Mouse (Mus musculus) embryonic facial prominence, embryonic 15.5 days (tissue): ENCODE results near the gene Plcl2. TPM values are rescaled to one million over a fixed set of nuclear protein-coding genes. Genes with fewer than 3 reads are reported as not detected.

Experiments used
- ATAC-seq: fragments of 200-750 bp; cut with Nextera tagmentation; 2 replicates; pipeline ENCODE4 v1.8.0; 2017; ENCODE audit warnings: low read depth, moderate TSS enrichment; ENCODE audit not compliant: insufficient number of reproducible peaks, low FRiP score, low TSS enrichment
- H3K27ac ChIP-seq: fragments of 300-500 bp; sonication (generic); replicated peaks from 2 replicates; pipeline ENCODE4 v1.5.1; 2015; ENCODE audit warnings: mild to moderate bottlenecking, inconsistent platforms
- H3K27me3 ChIP-seq: fragments of 300-500 bp; sonication (generic); 2 replicates; pipeline ENCODE4 v1.6.1; 2015; ENCODE audit warnings: inconsistent platforms
- H3K36me3 ChIP-seq: fragments of 300-500 bp; sonication (generic); 2 replicates; pipeline ENCODE4 v1.6.1; 2015; ENCODE audit warnings: mild to moderate bottlenecking, inconsistent platforms
- H3K4me1 ChIP-seq: fragments of 300-500 bp; sonication (generic); 2 replicates; pipeline ENCODE4 v1.6.1; 2015; ENCODE audit warnings: inconsistent platforms
- H3K4me2 ChIP-seq: fragments of 300-500 bp; sonication (generic); replicated peaks from 2 replicates; pipeline ENCODE4 v1.6.1; 2015; ENCODE audit warnings: mild to moderate bottlenecking, inconsistent platforms
- H3K4me3 ChIP-seq: fragments of 300-500 bp; sonication (generic); replicated peaks from 2 replicates; pipeline ENCODE4 v1.5.1; 2015; ENCODE audit warnings: mild to moderate bottlenecking, inconsistent platforms
- H3K9ac ChIP-seq: fragments of 300-500 bp; sonication (generic); 2 replicates; pipeline ENCODE4 v1.6.1; 2015; ENCODE audit warnings: inconsistent platforms
- H3K9me3 ChIP-seq: fragments of 300-500 bp; sonication (generic); replicated peaks from 2 replicates; pipeline ENCODE4 v1.6.1; 2016; ENCODE audit warnings: inconsistent platforms
- WGBS: fragments of 180-500 bp; shearing (Covaris S2); methylation state at CpG from one replicate; pipeline ENCODE4 v1.1.7; 2015; 5-methylcytosine and 5-hydroxymethylcytosine counted together
- polyA plus RNA-seq: library from polyadenylated mRNA; unstranded; fragments of >200 nt; fragmentation: Nextera tagmentation; extraction: Ambion mirVana; gene quantifications from 2 replicates; pipeline ENCODE4 v1.2.1, GENCODE M21; 2015

The Plcl2 gene
- polyA plus RNA-seq, 1 experiment from 2014 or later: 4.2 TPM

DNA sequence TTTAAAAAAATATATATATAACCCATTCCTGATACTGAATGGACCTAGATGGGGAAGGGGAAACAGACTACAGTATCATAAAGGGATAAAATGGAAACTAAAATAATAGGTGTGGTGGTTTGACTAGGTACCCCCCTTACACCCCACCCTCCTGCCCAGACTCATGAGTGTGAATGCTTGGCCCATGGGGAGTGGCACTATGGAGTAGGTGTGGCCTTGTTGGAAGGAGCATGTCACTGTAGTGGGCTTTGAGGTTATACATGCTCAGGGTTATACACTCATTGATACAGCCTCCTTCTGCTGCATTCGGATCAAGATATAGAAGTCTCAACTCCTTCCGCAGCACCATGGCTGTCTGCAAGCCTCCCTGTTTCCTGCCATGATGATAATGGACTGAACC lies 219.8 kb downstream of the Plcl2 start:
- Histone ChIP-seq H3K9ac (no peak overlapping the region), H3K4me3 (no peak overlapping the region), H3K36me3 (peaks cover 1% of the 10 kb centered on the region; the same call in 1 of the 2 replicates), H3K4me1 (no peaks in the 10 kb centered on the region), H3K27ac (no peak overlapping the region), H3K4me2 (no peak overlapping the region), H3K27me3 (no peaks in the 10 kb centered on the region), H3K9me3 (no peaks in the 10 kb centered on the region)
- WGBS: 89% methylated on average over 2 of the region's 2 CpGs
- ATAC-seq: no peak

DNA sequence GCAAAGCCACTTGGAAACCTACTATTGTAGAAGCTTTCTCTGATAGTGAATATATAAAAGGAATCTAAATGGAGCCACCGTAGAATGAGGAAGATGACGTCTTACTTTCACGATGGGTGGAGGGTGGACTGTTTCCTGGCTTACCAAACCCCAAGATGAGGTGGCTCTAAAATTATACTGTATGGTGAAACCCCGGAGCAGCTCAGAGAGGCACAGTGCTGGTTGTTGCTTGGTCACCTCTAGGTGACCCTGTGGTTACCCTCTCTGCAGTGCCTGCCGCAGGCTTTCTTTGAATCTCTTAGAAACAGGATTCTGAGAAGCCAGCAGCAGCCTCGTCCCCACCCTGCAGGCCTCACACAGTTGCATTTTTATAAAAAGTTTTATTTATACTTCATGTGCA lies 220.4 kb downstream of the Plcl2 start:
- no peaks in the 10 kb centered on the region for H3K27me3 ChIP-seq
- peak; percentile 58; the same call in 1 of the 2 replicates for ATAC-seq
- H3K27ac ChIP-seq: no peak overlapping the region
- no peaks in the 10 kb centered on the region for H3K9me3 ChIP-seq
- WGBS: 80% methylated on average over 6 of the region's 6 CpGs
- no peak overlapping the region for H3K4me3 ChIP-seq
- H3K9ac ChIP-seq: no peak overlapping the region
- H3K4me2 ChIP-seq: no peak overlapping the region
- peaks cover 2% of the 10 kb centered on the region; the same call in 1 of the 2 replicates for H3K36me3 ChIP-seq
- H3K4me1 ChIP-seq: no peaks in the 10 kb centered on the region

DNA sequence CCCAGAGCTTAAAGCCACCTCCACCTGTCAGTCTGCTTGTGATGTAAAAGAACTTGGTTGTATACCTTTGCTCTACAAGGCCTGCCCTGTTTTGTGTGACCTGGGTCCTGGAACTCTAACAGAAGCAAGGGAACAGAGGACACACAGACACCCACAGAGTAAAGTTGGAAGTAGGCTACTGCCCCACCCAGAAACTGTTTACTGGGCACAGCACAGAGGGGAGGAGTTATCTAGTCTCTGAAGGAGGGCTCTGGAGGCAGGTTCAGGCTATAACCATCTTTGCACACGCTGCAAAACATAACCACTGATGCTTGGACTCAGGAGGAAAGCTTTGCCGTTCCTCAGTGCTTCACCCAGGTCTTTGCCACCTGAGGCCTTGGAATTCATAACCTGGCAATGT lies 221.7 kb downstream of the Plcl2 start:
- WGBS: 79% methylated on average over 2 of the region's 2 CpGs
- H3K9ac ChIP-seq: no peak overlapping the region
- H3K4me2 ChIP-seq: no peak overlapping the region
- H3K27me3 ChIP-seq: no peaks in the 10 kb centered on the region
- H3K27ac ChIP-seq: no peak overlapping the region
- H3K9me3 ChIP-seq: no peaks in the 10 kb centered on the region
- H3K36me3 ChIP-seq: peaks cover 12% of the 10 kb centered on the region; the same call in 1 of the 2 replicates
- H3K4me3 ChIP-seq: no peak overlapping the region
- H3K4me1 ChIP-seq: peaks cover 3% of the 10 kb centered on the region; the same call in 1 of the 2 replicates
- no peak for ATAC-seq

DNA sequence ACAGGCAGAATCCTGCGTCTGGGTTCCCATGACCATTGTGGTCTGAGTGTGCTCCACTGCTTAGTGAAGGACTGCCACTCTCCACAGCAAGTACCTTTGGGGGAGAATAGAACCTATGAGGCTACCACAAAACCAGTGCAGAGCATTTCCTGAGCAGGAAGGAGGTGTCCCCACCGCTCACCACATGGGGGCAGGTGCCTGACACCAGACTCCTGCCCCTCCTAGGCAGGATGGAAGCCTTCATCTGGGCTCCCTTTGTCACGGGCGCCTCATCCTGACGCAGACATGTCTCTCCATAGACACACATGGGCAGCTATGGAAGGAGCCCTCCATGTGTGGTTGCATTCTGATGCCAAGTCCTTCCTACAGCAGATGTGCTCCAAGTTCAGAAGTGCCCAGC lies 222.7 kb downstream of the Plcl2 start:
- 85% methylated on average over 5 of the region's 5 CpGs for WGBS
- no peaks in the 10 kb centered on the region for H3K27me3 ChIP-seq

DNA sequence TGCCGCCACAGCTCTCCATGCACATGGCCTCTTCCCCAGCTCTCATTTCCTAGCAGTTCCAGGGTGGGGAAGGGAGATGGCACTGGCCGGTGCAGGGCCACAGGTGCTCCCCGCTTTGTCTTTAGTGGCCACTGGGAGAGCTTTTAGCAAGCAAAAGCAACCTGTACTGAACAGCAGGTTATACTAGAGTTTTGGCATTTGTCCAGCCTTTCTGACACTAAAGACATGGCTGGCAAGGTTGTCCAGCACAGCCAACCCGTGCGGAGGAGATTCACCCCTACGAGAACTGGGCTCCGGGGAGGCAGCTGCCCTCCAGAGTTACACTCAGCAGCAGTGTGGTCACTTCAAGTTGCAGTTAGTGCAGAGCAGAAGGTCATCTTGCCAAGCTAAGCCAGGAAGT lies 224.2 kb downstream of the Plcl2 start:
- no peak overlapping the region for H3K9ac ChIP-seq
- H3K27me3 ChIP-seq: no peaks in the 10 kb centered on the region
- H3K9me3 ChIP-seq: no peaks in the 10 kb centered on the region
- ATAC-seq: no peak
- peaks cover 10% of the 10 kb centered on the region; the same call in 1 of the 2 replicates for H3K4me1 ChIP-seq
- WGBS: 91% methylated on average over 7 of the region's 7 CpGs
- no peak overlapping the region for H3K4me2 ChIP-seq
- peaks cover 12% of the 10 kb centered on the region; the same call in 1 of the 2 replicates for H3K36me3 ChIP-seq
- H3K27ac ChIP-seq: no peak overlapping the region
- no peak overlapping the region for H3K4me3 ChIP-seq

More for the DNA sequence above, 222.7 kb downstream of the Plcl2 start:
- Histone ChIP-seq H3K27ac (no peak overlapping the region), H3K9ac (no peak overlapping the region), H3K4me1 (peaks cover 10% of the 10 kb centered on the region; the same call in 1 of the 2 replicates), H3K4me3 (no peak overlapping the region), H3K4me2 (no peak overlapping the region), H3K36me3 (peaks cover 12% of the 10 kb centered on the region; the same call in 1 of the 2 replicates), H3K9me3 (no peaks in the 10 kb centered on the region)
- ATAC-seq: no peak

DNA sequence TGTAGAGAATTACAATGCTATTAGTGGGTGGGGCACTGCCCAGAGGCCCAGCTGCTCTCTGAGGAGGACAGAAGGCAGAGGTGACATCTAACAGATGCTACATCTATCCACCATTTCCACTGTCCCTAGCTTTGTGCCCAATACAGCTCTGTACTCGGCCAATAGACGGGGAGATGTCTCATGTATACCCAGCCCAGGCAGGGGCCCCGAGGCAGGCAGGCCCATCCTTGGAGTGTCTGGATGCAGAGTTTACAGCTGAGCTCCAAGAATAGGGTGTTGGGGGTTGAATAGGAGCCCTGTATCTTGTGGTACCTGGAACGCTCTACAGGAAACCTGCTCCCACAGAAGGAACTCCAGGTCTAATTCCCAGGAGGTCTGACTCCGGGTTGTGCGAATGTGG lies 225.6 kb downstream of the Plcl2 start:
- Histone ChIP-seq H3K4me2 (no peak overlapping the region), H3K9ac (no peak overlapping the region), H3K27ac (no peak overlapping the region), H3K27me3 (no peaks in the 10 kb centered on the region), H3K4me3 (no peak overlapping the region), H3K4me1 (peaks cover 10% of the 10 kb centered on the region; the same call in 1 of the 2 replicates), H3K36me3 (peaks cover 12% of the 10 kb centered on the region; the same call in 1 of the 2 replicates), H3K9me3 (no peaks in the 10 kb centered on the region)
- ATAC-seq: no peak
- 85% methylated on average over 6 of the region's 6 CpGs for WGBS

DNA sequence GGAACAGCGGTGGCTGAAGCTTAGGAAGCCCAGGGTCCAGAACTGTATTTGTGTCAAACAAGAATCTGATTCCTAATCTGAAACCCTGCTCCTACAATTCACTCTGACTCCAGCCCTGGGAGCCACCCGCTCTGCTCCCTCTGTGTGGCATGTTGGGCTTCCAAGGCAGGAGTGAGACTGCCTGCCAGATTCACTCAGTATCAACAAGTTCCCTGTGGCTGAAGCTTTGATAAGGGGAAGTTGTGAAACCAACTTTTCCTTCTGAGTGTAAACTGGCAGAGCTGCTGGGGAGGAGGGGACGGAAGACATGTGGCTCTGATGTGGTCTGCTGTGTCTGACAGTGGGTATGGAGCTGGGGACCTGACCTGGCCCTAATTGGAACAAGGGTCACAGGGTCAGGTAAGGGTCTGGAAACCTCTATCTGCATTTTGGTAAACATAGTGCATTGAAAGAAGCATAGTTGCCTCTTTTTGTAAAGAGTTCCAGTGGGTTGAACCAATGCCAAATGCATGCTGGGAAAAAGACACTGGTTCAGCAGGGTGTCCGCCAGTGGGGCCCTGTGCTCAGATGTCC lies 226.3 kb downstream of the Plcl2 start:
- H3K9me3 ChIP-seq: no peaks in the 10 kb centered on the region
- no peaks in the 10 kb centered on the region for H3K27me3 ChIP-seq
- H3K36me3 ChIP-seq: peaks cover 12% of the 10 kb centered on the region; the same call in 1 of the 2 replicates
- no peak overlapping the region for H3K9ac ChIP-seq
- WGBS: 79% methylated on average over 4 of the region's 4 CpGs
- H3K4me2 ChIP-seq: no peak overlapping the region
- H3K27ac ChIP-seq: 0 out of 2 replicates have a peak overlapping the region, but pooled peaks have one; percentile 41
- no peak overlapping the region for H3K4me3 ChIP-seq
- no peak for ATAC-seq
- peaks cover 10% of the 10 kb centered on the region; the same call in 1 of the 2 replicates for H3K4me1 ChIP-seq

DNA sequence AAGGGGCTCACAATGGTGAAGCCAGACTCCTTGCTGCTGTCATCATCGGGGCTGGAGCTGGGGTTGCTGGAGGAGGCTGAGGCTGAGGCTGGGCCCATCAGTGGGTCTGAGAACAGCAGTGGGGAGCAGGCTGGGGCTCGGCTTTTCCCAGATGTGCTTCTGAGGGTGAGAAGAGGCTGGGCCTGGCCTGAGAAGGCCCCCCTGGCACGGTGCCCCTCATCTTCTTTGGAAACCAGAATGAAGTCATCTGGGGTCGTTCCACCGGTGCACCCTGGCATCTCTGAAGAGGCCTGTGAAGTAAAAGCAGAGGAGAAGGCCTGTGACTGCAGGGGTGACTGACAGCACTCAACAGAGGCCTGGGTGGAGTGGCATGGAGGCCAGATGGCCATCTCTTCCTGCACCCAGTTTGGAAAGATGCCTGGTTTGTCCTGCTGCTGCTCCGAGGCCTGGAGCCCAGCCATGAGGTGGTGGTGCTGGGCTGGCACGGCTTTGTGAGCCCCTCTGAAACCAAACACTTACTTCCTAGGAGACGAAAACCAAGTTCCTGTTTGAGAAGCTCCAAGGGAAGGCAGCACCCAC lies 226.8 kb downstream of the Plcl2 start:
- peak; percentile 12; the same call in 1 of the 2 replicates for ATAC-seq
- H3K9me3 ChIP-seq: no peaks in the 10 kb centered on the region
- H3K27ac ChIP-seq: 0 out of 2 replicates have a peak overlapping the region, but pooled peaks have one; percentile 41
- peaks cover 12% of the 10 kb centered on the region; the same call in 1 of the 2 replicates for H3K36me3 ChIP-seq
- no peak overlapping the region for H3K9ac ChIP-seq
- no peak overlapping the region for H3K4me3 ChIP-seq
- H3K4me1 ChIP-seq: peaks cover 10% of the 10 kb centered on the region; the same call in 1 of the 2 replicates
- no peaks in the 10 kb centered on the region for H3K27me3 ChIP-seq
- 57% methylated on average over 8 of the region's 8 CpGs for WGBS
- no peak overlapping the region for H3K4me2 ChIP-seq

DNA sequence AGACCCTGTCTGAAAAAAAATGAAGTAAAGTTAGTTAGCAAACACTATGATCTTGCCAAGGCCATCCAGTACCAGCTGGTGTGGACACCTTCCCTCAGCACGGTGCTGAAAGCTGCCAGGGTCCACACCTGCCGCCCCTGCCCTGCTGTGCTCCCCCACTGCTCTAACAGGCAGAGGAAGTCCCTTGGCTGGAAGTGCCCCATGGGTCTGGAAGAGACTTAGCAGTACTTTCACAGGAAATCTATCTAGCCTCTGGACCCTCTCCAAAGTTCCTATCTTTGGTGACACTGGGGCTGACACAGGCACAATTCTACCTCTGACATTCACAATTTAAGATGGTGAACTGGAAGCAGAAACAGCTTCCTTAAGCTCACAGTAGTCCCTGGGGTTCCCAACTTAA lies 227.9 kb downstream of the Plcl2 start:
- Histone ChIP-seq H3K4me3 (no peak overlapping the region), H3K9me3 (no peaks in the 10 kb centered on the region), H3K9ac (no peak overlapping the region), H3K36me3 (peaks cover 12% of the 10 kb centered on the region; the same call in 1 of the 2 replicates), H3K4me2 (no peak overlapping the region), H3K27ac (no peak overlapping the region), H3K27me3 (no peaks in the 10 kb centered on the region), H3K4me1 (peaks cover 10% of the 10 kb centered on the region; the same call in 1 of the 2 replicates)
- no peak for ATAC-seq
- 70% methylated on average over 2 of the region's 2 CpGs for WGBS
